Mouse (Mus musculus): Measurements from ENCODE around the gene Amelx.

Amelx gene

GRCm38 (mm10) chrX:169187100-169187499 is at the start of gene Amelx:
Gene Amelx (minus strand): TSS chrX:169187200.
- no peak for DNase-seq (ENCODE audit: low spot score in 2 of 2)

- no peak for DNase-seq (ENCODE audit: low spot score in 2 of 2)
Measured at GRCm38 (mm10) chrX:169222357-169223062, 35.5 kb upstream of the Amelx start.

GRCm38 (mm10) chrX:169220064-169220463 is 33.1 kb upstream of the Amelx start:
- DNase-seq (ENCODE audit: low spot score in 2 of 2): no peak

- DNase-seq (ENCODE audit: low spot score in 2 of 2): no peak
Measured at GRCm38 (mm10) chrX:169210019-169210418, 23.0 kb upstream of the Amelx start.

GRCm38 (mm10) chrX:169178634-169179033 is 8.4 kb downstream of the Amelx start:
- no peak for DNase-seq (ENCODE audit: low spot score in 2 of 2)

- DNase-seq (ENCODE audit: low spot score in 2 of 2): no peak
Measured at GRCm38 (mm10) chrX:169173796-169174195, 13.2 kb downstream of the Amelx start.

- DNase-seq (ENCODE audit: low spot score in 2 of 2): no peak
Measured at GRCm38 (mm10) chrX:169170981-169171380, 16.0 kb downstream of the Amelx start.

GRCm38 (mm10) chrX:169158385-169158784 is 28.6 kb downstream of the Amelx start:
- DNase-seq (ENCODE audit: low spot score in 2 of 2): no peak

- no peak for DNase-seq (ENCODE audit: low spot score in 2 of 2)
Measured at GRCm38 (mm10) chrX:169153805-169154204, 33.2 kb downstream of the Amelx start.

GRCm38 (mm10) chrX:169140467-169140866 is 46.5 kb downstream of the Amelx start:
- no peak for DNase-seq (ENCODE audit: low spot score in 2 of 2)

GRCm38 (mm10) chrX:169139758-169140157 is 47.2 kb downstream of the Amelx start:
- DNase-seq (ENCODE audit: low spot score in 2 of 2): no peak

All from frontal cortex, postnatal 36 days (tissue).